Mouse (Mus musculus) gonadal fat pad, adult 2 months (tissue): ENCODE data around the gene Nradd. TPM values are rescaled to one million over a fixed set of nuclear protein-coding genes. Genes with fewer than 3 reads are reported as not detected.

Source experiments
- DNase-seq: peaks from one replicate; pipeline ENCODE4 v3.0.0-alpha.2; 2012; ENCODE audit warnings: low read depth
- polyA plus RNA-seq: library from polyadenylated mRNA; depleted of rRNA; stranded (reverse); fragments of >200 nt; gene quantifications from 2 replicates; pipeline ENCODE4 v1.2.3, GENCODE M21; 2012

Gene Nradd
- polyA plus RNA-seq, 1 experiment, result 21.3 TPM

- no peak for DNase-seq
These were observed 28.9 kb upstream of the Nradd start for GRCm38 (mm10) chr9:110652963-110653654.

- DNase-seq, result no peak
These were observed 27.9 kb upstream of the Nradd start for GRCm38 (mm10) chr9:110651931-110652722.

- no peak for DNase-seq
These were observed 25.5 kb upstream of the Nradd start for GRCm38 (mm10) chr9:110649775-110650174.

DNA sequence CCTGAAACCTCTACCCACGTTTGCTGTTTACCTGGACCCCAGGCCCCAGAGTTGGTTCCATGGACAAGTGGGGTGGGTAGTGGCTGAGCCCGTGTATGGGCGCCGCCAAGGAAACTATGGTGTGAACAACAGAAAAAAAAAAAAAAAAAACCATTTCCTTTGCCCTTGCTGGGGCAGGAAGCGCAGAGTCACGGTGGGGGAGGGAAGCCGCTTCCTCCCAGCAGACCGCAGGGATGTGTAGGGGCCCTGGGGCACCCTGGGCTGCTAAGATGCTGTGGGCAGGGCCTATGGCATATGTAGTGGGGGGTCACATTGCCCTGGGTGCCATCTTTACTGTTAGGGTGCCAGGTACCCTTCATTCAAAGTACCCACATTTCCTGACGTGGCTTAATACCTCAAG is 21.0 kb upstream of the Nradd start:
- no peak for DNase-seq

DNA sequence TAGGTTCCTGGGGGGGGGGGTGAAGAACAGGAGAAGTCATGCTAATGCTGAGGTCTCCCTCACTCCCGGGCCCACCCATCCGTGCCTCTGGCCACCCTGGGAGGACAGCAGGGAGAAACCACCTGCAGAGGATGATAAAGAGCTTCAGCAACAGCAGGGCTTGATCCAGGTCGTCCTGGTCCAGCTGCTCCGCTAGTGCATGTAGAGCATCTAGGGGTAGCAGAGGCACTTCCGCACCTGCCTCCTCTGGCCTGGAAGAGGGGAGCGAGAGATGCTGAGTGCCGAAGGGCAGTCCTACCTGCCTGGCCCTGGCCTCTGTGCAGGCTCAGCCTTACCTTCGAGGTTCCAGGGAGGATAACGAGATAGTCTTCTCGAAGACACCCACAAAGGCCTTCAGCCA is 20.0 kb upstream of the Nradd start:
- DNase-seq, result no peak

DNA sequence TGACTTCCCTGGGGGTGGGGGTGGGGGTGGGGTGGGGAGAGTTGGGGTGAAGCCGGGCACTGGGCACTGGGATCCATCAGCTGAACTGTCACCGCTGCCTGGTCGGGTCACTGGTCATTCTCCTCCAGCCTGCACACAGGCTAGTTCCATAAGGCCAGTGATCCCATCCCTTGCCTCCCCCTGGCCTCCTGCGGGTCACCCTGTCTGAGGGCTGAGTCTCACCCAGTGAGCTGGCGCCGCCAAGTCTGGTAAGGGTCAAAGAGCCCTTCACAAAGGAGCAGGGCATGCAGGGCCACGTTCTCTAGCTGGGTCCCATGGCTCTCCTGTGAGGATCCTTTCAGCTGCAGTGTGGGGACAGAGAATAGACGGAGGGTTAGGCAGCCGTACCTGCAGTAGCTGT is 19.5 kb upstream of the Nradd start:
- DNase-seq, result no peak

GRCm38 (mm10) chr9:110642812-110643524 is 18.7 kb upstream of the Nradd start:
- DNase-seq, result no peak

GRCm38 (mm10) chr9:110641006-110641405 is 16.8 kb upstream of the Nradd start:
- no peak for DNase-seq

GRCm38 (mm10) chr9:110638611-110639021 is 14.4 kb upstream of the Nradd start:
- no peak for DNase-seq

DNA sequence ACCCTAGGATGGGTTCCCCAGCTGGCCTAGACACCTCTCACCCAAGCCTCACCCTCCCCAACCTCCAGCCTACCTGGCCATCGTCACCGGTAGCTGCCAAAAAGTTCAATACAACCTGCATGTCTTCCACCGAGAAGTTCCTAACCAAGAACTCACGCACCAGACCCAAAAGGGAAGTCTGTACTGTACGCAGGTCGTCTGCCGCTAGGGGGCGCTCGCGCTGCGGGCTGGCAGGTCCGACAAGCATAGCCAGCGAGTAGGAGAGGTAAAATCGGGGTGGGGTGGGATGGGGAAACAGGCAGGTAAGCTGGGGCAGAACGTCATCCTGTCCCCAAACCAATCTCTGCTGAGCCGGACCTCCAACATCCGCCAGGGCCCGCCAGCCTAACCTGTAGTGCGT is 11.0 kb upstream of the Nradd start:
- no peak for DNase-seq

DNA sequence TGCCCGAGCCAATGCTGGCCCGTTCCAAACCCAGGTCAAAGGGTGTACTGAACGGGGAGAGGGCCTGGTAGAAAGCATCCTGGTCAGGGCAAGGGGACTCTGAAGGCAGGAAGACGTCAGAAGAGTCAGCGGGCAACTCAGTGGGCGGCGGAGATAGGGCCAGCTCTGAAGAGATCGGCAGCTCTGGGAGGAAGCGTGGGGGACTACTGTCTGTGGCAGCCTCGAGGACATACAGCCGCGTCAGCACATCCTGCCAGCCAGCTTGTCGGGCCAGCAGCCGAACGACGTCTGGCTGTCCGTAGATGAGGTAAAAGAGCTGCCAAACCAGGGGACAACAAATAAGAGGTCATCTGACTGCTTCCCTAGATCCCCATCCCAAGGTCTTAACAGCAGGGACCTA is 9.6 kb upstream of the Nradd start:
- no peak for DNase-seq

- DNase-seq, result no peak
These were observed 8.4 kb upstream of the Nradd start for GRCm38 (mm10) chr9:110632671-110633070.

GRCm38 (mm10) chr9:110631651-110632275 is 7.5 kb upstream of the Nradd start:
- DNase-seq, result no peak

DNA sequence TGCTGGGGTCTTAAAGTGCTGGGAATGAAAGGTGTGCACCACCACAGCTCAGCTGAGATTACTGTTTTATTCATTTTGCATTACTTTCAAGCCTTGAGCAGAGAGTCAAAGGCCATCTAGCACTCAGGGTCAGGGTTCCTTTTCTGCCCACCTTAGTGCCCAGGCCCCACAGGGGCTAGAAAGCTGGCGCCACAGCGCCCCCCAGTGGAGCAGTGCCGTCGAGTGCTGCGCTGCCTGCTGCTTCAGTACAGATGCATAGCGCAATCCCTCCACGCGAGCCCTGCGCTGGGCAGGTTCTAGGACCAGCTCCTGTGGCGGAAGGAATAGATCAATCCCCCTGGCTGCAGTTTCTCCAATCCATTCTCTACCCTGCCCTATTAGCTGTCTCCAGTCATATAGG is 6.9 kb upstream of the Nradd start:
- no peak for DNase-seq

- no peak for DNase-seq
These were observed 5.9 kb upstream of the Nradd start for GRCm38 (mm10) chr9:110630171-110630570.

GRCm38 (mm10) chr9:110625350-110625908 is 1.2 kb upstream of the Nradd start:
- DNase-seq, result no peak

DNA sequence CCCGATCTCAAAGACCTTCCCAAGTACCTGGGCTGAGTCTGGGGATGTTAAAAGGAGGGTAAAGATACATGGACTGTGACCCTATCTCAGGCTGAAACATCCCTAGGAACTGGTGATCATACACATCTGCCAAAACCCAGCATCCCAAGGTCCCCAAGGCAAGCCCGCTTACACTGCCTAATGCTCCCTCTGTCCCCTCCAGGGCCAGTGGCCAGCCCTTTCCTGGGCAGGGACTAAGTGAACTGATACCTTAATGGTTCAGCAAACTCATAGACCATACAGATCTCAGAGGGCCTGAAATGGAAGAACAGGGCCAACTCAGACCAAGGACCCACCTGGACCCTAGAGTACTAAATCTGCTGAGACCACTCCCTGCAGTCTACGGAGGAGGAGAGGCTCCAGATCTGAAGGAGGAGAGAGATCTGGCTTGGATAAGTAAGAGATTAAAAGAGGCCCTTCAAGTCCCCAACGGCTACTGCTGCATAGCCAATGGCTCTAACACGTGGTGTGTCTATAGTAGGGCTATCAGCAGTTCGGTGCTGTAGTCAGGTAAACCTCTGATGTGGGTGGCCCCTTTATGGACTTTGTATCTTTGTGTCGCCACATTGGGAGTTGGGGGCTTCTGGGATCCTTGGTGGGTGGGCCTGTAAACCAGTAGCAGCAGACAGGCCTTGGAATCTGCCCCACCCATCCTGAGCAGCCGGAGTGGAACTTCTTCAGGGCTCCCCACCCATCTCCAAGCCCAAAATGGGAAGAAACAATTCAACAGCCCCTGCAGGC is 646 bp downstream of the Nradd start:
- no peak for DNase-seq

- DNase-seq, result no peak
These were observed 1.5 kb downstream of the Nradd start for GRCm38 (mm10) chr9:110622621-110623219.

GRCm38 (mm10) chr9:110620685-110621084 is 3.6 kb downstream of the Nradd start:
- DNase-seq, result no peak

DNA sequence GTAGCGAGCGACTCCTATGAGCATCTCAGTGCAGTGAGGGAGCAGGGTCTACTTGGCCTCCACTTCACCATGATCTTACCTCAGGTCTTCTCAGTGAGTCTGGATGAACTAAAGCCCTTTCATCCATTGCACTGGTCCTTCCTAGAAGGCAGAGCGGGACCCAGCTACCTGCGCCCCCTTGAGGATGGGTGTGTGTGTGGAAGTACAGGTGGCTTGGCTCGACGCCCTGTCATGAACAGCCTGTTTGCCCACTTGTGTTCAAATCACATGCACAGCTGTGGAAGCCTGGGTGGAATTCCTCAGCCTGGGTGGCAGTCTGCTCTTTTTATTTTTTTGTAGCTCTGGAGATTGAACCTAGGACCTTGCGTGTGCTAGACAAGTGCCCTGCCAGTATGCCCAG is 4.1 kb downstream of the Nradd start:
- no peak for DNase-seq

DNA sequence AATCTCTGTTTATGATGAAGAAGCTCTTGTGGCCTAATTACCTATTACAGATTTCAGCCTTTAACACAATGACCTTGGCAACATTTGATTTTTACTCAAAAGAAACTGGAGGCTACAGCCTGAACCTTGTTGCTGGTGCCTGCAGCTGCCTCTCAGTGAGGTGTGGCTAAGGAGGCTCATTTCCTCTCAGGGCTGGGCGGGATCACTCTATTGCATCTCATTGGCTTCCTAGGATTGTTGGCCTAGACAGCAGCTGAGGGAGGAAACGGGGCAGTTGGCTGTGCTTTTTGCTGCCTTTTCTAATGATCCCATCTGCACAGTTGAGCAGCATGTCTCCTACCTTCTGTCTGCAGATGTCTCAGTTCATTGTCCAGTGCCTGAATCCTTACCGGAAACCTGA is 7.2 kb downstream of the Nradd start:
- DNase-seq, result no peak
